Mouse (Mus musculus): ENCODE measurements at regions not wholly inside any gene's neighbourhood (a gene's known extent, or its start where the extent isn't known, plus 50 kb on each side); places are given as distances from the start of the nearest gene placed in this dataset.
"Not testable (repeated sequence)": the region's sequence is repeated elsewhere in the genome, so short reads cannot be mapped to it uniquely, and the experiment has no call there.

GRCm38 (mm10) chr10:118614251-118614865, 173.5 kb downstream of the Ifng start:
- H3K4me3 ChIP-seq (ENCODE audit: control insufficient read depth, insufficient read depth, low read length) = no peak overlapping the region
- no peaks in the 10 kb centered on the region for H3K4me1 ChIP-seq (replicated peaks; ENCODE audit: control insufficient read depth, insufficient read depth, low read length)
- no peak overlapping the region for H3K27ac ChIP-seq (ENCODE audit: control insufficient read depth, insufficient read depth, low read length)
- WGBS = 94% methylated on average over 6 of the region's 6 CpGs
- no peaks in the 10 kb centered on the region for H3K27me3 ChIP-seq (ENCODE audit: control insufficient read depth, insufficient read depth, low read length)
- TF ChIP-seq POLR2A (IDR thresholded peaks at IDR 0.05; ENCODE audit: control insufficient read depth, extremely low read depth, insufficient read depth, low read length, poor library complexity) (no peak), CTCF (IDR thresholded peaks at IDR 0.05; ENCODE audit: borderline replicate concordance, control insufficient read depth, extremely low read depth, insufficient read depth, low read length, poor library complexity) (no peak)
- H3K36me3 ChIP-seq (ENCODE audit: control insufficient read depth, insufficient read depth, low read length) = no peaks in the 10 kb centered on the region
- DNase-seq = no peak

DNA sequence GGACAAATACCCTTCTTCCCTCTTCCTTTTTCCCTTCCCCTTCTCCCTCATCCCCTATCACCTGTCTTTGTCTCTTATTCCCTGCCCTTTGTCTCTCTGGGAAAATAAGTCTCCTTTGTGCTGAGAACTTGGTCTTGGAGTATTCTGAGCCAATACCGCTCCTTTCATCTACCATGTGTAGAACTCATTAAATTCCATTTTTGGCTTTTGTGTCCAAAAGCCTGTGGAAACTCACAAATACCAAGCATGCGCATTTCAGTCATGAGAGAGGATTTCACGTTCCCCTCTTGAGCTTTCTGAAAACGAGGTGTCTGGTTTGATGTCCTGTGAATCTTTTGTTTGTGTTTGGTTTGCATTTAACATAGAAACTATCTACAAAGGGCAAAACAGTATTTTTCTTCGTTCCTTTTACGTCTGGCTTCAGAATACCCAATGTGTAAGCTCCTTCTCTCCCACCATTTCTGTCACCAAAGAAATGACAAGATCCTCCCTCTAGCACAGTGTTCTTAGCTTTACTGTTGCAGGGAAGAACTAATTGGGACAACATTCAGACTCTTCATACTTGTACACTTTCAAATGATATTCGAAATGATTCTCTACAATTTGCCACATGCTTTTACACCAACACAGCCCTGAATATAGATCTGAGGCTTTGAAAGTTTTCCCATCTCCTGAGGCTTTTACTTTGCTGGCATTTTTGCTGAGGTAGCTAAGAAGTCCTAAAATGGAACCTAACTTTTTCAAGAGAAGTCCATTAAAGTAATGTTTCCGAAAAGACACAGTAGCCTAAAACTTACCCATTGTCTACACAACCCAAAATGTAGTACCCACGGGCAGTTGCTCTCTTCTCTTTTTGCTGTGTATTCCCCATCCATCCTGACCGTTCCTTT, 174.5 kb downstream of the Ifng start:
- TF ChIP-seq POLR2A (IDR thresholded peaks at IDR 0.05; ENCODE audit: control insufficient read depth, extremely low read depth, insufficient read depth, low read length, poor library complexity) (no peak), CTCF (IDR thresholded peaks at IDR 0.05; ENCODE audit: borderline replicate concordance, control insufficient read depth, extremely low read depth, insufficient read depth, low read length, poor library complexity) (no peak)
- Histone ChIP-seq H3K36me3 (ENCODE audit: control insufficient read depth, insufficient read depth, low read length) (no peaks in the 10 kb centered on the region), H3K4me3 (ENCODE audit: control insufficient read depth, insufficient read depth, low read length) (no peak overlapping the region), H3K27me3 (ENCODE audit: control insufficient read depth, insufficient read depth, low read length) (no peaks in the 10 kb centered on the region), H3K4me1 (replicated peaks; ENCODE audit: control insufficient read depth, insufficient read depth, low read length) (no peaks in the 10 kb centered on the region), H3K27ac (ENCODE audit: control insufficient read depth, insufficient read depth, low read length) (no peak overlapping the region)
- WGBS = 94% methylated on average over 10 of the region's 10 CpGs
- DNase-seq = no peak

DNA sequence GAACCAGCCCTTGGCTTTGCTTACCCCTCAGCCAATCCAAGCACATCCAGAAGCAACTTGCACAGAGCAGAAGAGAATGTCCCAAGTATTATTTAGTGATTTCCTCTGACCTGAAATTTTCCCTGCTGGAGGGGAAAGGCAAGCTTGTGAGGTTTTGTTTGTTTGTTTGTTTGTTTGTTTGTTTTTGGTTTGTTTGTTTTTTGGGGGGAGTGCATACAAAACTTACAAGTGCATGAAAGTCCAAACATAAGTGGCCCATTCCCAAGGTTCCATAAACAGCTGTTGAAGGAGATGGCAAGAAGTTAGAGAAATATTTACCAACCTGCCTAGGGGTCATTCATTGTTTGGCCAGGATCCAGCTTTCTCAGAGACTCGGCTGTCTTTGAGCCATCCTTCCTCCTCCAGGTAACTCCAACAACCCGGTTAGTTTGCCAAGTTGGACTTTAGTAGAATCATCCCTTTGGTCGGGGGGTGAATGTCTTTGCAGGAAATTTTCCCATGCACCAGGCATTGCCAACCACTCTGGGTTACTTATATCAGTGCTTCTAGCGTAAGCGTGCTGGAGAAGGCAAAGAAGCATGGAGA, 175.3 kb downstream of the Ifng start:
- TF ChIP-seq CTCF (IDR thresholded peaks at IDR 0.05; ENCODE audit: borderline replicate concordance, control insufficient read depth, extremely low read depth, insufficient read depth, low read length, poor library complexity) (no peak), POLR2A (IDR thresholded peaks at IDR 0.05; ENCODE audit: control insufficient read depth, extremely low read depth, insufficient read depth, low read length, poor library complexity) (no peak)
- Histone ChIP-seq H3K36me3 (ENCODE audit: control insufficient read depth, insufficient read depth, low read length) (no peaks in the 10 kb centered on the region), H3K27me3 (ENCODE audit: control insufficient read depth, insufficient read depth, low read length) (no peaks in the 10 kb centered on the region), H3K27ac (ENCODE audit: control insufficient read depth, insufficient read depth, low read length) (no peak overlapping the region), H3K4me3 (ENCODE audit: control insufficient read depth, insufficient read depth, low read length) (no peak overlapping the region), H3K4me1 (replicated peaks; ENCODE audit: control insufficient read depth, insufficient read depth, low read length) (no peaks in the 10 kb centered on the region)
- DNase-seq = no peak
- 97% methylated on average over 5 of the region's 5 CpGs for WGBS

DNA sequence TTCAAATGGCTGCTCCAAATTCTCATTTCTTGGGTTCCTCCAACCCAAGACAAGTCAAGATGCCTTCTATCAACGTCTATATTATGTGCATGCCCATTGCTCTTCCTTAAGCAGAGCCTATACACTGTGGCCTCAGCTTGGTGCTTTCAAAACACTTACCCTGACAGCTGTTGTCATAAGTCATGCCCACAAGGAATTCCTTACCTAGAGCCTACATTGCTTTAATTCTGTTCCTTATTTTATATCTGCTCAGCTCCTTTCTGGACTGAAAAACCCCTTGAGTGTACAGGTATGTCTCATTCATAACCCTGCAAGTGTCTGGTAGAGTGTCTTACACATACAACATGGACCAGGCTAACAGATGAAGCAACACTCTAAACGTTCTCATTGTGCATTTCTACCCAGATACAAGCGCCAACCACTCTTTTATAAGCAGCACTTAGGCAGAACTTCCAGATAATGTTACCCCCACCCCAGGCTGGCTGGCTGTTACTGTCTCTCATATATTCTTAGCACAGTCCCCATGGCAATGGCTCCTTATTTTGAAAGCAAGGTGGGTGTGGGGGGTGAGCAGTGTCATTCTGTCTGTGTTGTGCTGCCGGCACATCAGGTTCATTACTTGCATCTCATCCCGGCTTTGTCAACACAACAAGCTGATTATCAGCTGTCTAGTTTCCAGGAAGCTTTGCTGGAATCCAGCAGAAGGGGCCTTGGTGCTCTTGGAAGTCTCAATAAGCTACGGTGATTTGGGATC, 176.6 kb downstream of the Ifng start:
- DNase-seq = no peak

GRCm38 (mm10) chr10:118618251-118618650, 177.4 kb downstream of the Ifng start:
- H3K36me3 ChIP-seq (ENCODE audit: control insufficient read depth, insufficient read depth, low read length); H3K27ac ChIP-seq (ENCODE audit: control insufficient read depth, insufficient read depth, low read length); DNase-seq; H3K27me3 ChIP-seq (ENCODE audit: control insufficient read depth, insufficient read depth, low read length); H3K4me1 ChIP-seq (replicated peaks; ENCODE audit: control insufficient read depth, insufficient read depth, low read length); H3K4me3 ChIP-seq (ENCODE audit: control insufficient read depth, insufficient read depth, low read length): not testable (repeated sequence)
- 97% methylated on average over 4 of the region's 4 CpGs for WGBS

More for the DNA sequence above, 176.6 kb downstream of the Ifng start:
- no peaks in the 10 kb centered on the region for H3K4me1 ChIP-seq (replicated peaks; ENCODE audit: control insufficient read depth, insufficient read depth, low read length)
- no peaks in the 10 kb centered on the region for H3K36me3 ChIP-seq (ENCODE audit: control insufficient read depth, insufficient read depth, low read length)
- 92% methylated on average over 6 of the region's 6 CpGs for WGBS
- TF ChIP-seq POLR2A (IDR thresholded peaks at IDR 0.05; ENCODE audit: control insufficient read depth, extremely low read depth, insufficient read depth, low read length, poor library complexity) (no peak), CTCF (IDR thresholded peaks at IDR 0.05; ENCODE audit: borderline replicate concordance, control insufficient read depth, extremely low read depth, insufficient read depth, low read length, poor library complexity) (no peak)
- H3K27me3 ChIP-seq (ENCODE audit: control insufficient read depth, insufficient read depth, low read length) = no peaks in the 10 kb centered on the region
- no peak overlapping the region for H3K27ac ChIP-seq (ENCODE audit: control insufficient read depth, insufficient read depth, low read length)
- H3K4me3 ChIP-seq (ENCODE audit: control insufficient read depth, insufficient read depth, low read length) = no peak overlapping the region
